Mouse (Mus musculus) lung, embryonic 15.5 days (tissue): ENCODE data around the gene Actl7b. TPM values are rescaled to one million over a fixed set of nuclear protein-coding genes. Genes with fewer than 3 reads are reported as not detected.

ENCODE experiments used
- ATAC-seq: fragments of 200-750 bp; cut with Nextera tagmentation; 2 replicates; pipeline ENCODE4 v1.8.0; 2017; ENCODE audit warnings: moderate number of reproducible peaks, borderline replicate concordance; ENCODE audit not compliant: low FRiP score, low TSS enrichment; ENCODE audit errors: extremely low read depth
- H3K27ac ChIP-seq: fragments of 300-500 bp; sonication (generic); 2 replicates; pipeline ENCODE4 v1.5.1; 2015; ENCODE audit warnings: moderate library complexity, mild to moderate bottlenecking, inconsistent platforms
- H3K27me3 ChIP-seq: fragments of 300-500 bp; sonication (generic); 2 replicates; pipeline ENCODE4 v1.6.1; 2015; ENCODE audit warnings: inconsistent platforms
- H3K36me3 ChIP-seq: fragments of 300-500 bp; sonication (generic); 2 replicates; pipeline ENCODE4 v1.6.1; 2015; ENCODE audit warnings: inconsistent platforms
- H3K4me1 ChIP-seq: fragments of 300-500 bp; sonication (generic); 2 replicates; pipeline ENCODE4 v1.6.1; 2015; ENCODE audit warnings: inconsistent platforms
- H3K4me2 ChIP-seq: fragments of 300-500 bp; sonication (generic); 2 replicates; pipeline ENCODE4 v1.6.1; 2015; ENCODE audit warnings: inconsistent platforms, mild to moderate bottlenecking, moderate library complexity
- H3K4me3 ChIP-seq: fragments of 300-500 bp; sonication (generic); 2 replicates; pipeline ENCODE4 v1.5.1; 2015; ENCODE audit warnings: mild to moderate bottlenecking, inconsistent platforms
- H3K9ac ChIP-seq: fragments of 300-500 bp; sonication (generic); 2 replicates; pipeline ENCODE4 v1.6.1; 2015; ENCODE audit warnings: inconsistent platforms
- H3K9me3 ChIP-seq: fragments of 300-500 bp; sonication (generic); 2 replicates; pipeline ENCODE4 v1.6.1; 2016; ENCODE audit warnings: inconsistent platforms
- WGBS: fragments of 180-500 bp; shearing (Covaris S2); methylation state at CpG from one replicate; pipeline ENCODE4 v1.1.7; 2015; 5-methylcytosine and 5-hydroxymethylcytosine counted together
- polyA plus RNA-seq: library from polyadenylated mRNA; unstranded; fragments of >200 nt; fragmentation: Nextera tagmentation; extraction: Ambion mirVana; gene quantifications from 2 replicates; pipeline ENCODE4 v1.2.1, GENCODE M21; 2015

Actl7b gene
- not detected in 2 replicates for polyA plus RNA-seq

DNA sequence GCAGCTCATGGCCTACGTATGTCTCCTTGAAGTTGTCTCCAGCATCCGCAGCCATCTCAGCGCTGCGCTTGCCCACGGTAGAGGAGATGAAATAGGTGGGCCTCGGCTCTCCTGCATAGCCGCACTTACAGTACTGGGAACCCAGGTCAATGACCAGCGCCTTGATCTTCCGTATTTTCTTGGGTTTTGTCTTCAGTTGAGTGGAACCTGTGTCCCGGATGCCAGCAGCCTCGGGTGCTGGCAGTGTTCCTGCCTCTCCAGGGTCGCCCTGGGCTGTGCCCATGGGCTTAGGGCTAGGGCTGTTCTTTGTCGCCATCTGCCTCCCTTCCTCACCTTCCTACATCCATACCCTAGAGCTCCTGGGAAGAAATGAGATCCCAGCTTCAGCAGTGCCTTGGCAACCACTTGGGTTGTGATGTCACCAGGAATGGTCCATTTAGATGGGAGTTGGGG lies at the start of gene Actl7b:
Gene Actl7b (minus strand): TSS at position 403 of the 453 bp plus-strand sequence.
- Histone ChIP-seq H3K36me3 (0 out of 2 replicates have a peak, but pooled peaks cover 3% of the 10 kb centered on the region), H3K4me1 (no peaks in the 10 kb centered on the region), H3K4me3 (no peak within 1 kb of the TSS), H3K27ac (no peak within 1 kb of the TSS), H3K9me3 (no peaks in the 10 kb centered on the region), H3K4me2 (no peak within 1 kb of the TSS), H3K9ac (no peak within 1 kb of the TSS), H3K27me3 (no peaks in the 10 kb centered on the region)
- no peak; the same call in 1 of the 2 replicates for ATAC-seq
- WGBS = 91% methylated on average over 13 of the region's 13 CpGs

DNA sequence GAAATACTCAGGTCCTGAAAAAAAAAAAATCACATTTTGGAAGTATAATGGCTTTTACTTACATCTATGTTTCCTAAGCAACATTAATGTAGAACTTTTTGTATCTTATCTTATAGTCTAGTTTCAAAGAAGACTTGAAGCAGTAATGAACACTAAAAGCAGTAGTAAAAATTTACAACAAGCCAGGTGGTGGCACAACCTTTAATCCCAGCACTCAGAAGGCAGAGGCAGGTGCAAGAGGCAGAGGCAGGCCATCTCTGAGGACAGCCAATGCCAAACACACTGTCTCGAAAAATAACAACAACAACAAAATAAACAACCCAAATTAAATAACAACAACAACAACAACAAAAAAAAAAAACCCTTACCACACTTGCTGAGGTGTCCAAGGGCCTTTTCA lies 29.8 kb upstream of the Actl7b start:
- H3K27ac ChIP-seq = no peak overlapping the region
- H3K4me3 ChIP-seq = no peak overlapping the region
- H3K27me3 ChIP-seq = no peaks in the 10 kb centered on the region
- no peak overlapping the region for H3K4me2 ChIP-seq
- no peak for ATAC-seq
- peaks cover 91% of the 10 kb centered on the region for H3K36me3 ChIP-seq
- H3K9ac ChIP-seq = no peak overlapping the region
- H3K4me1 ChIP-seq = no peaks in the 10 kb centered on the region
- WGBS = 61% methylated on average over 1 of the region's 1 CpGs
- H3K9me3 ChIP-seq = no peaks in the 10 kb centered on the region

- WGBS = 85% methylated on average over 7 of the region's 7 CpGs
- Histone ChIP-seq H3K4me3 (no peak overlapping the region), H3K4me2 (no peak overlapping the region), H3K36me3 (peaks cover 92% of the 10 kb centered on the region), H3K27me3 (no peaks in the 10 kb centered on the region), H3K9ac (no peak overlapping the region), H3K27ac (no peak overlapping the region), H3K9me3 (no peaks in the 10 kb centered on the region), H3K4me1 (no peaks in the 10 kb centered on the region)
- no peak for ATAC-seq
These were observed 27.7 kb upstream of the Actl7b start for GRCm38 (mm10) chr4:56768913-56769312.

DNA sequence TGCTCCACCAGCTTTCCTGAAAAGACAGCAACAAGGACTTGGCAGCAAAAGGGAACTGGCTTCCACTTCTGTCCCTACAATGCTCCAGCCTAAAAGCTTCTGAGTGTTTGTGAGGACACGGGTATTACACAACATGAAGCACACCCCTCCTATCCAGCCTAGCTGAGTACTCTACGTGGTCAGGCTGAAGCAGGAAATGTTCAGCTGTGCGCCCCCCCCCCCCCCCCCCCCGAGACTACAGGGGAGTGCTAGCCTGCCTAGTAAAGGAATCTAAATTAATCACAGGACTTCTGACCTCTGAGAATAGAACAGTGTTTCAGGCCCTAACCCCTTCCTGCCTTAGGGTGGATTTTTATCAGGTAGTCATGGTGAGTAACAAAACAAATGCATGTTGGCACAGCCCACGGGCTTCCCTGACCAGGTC lies 26.6 kb upstream of the Actl7b start:
- no peak for ATAC-seq
- Histone ChIP-seq H3K27me3 (no peaks in the 10 kb centered on the region), H3K9me3 (no peaks in the 10 kb centered on the region), H3K4me3 (no peak overlapping the region), H3K36me3 (peaks cover 87% of the 10 kb centered on the region), H3K27ac (no peak overlapping the region), H3K9ac (no peak overlapping the region), H3K4me2 (no peak overlapping the region), H3K4me1 (no peaks in the 10 kb centered on the region)
- 59% methylated on average over 5 of the region's 5 CpGs for WGBS

GRCm38 (mm10) chr4:56757693-56758092 lies 16.4 kb upstream of the Actl7b start:
- ATAC-seq = no peak
- Histone ChIP-seq H3K4me2 (no peak overlapping the region), H3K27me3 (no peaks in the 10 kb centered on the region), H3K9me3 (no peaks in the 10 kb centered on the region), H3K27ac (no peak overlapping the region), H3K9ac (no peak overlapping the region), H3K4me3 (no peak overlapping the region), H3K36me3 (peaks cover 80% of the 10 kb centered on the region), H3K4me1 (no peaks in the 10 kb centered on the region)
- WGBS = 86% methylated on average over 1 of the region's 1 CpGs

DNA sequence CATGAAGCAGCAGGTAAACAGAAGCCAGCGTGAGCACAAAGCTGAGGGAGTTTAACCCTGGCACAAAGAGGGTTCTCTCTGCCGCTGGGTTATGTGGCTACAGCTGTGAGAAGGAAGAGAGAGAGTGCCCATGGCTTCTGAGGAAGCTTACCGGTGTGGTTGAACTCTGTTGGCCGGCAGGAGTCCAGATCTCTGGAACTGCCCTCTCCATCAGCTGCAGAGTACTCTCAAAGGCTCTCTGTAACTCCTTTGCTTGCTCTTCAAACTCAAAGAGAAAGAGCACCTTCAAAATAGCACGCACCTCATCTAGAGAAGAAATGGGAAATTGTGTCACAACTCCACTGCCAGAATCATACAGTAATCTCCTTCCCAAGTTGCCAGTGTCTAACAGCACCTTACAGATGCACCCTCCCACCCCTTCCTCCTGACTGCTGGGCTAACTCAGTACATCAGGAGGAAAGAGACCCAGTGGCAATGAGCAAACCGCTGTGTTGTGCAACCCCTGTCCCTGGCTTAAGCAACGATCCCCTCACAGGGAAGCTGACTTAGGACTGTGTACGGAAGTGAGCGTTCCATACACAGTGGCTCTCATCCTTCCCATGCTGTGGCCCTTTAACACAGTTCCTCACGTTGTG lies 15.8 kb upstream of the Actl7b start:
- H3K4me2 ChIP-seq = no peak overlapping the region
- no peak overlapping the region for H3K27ac ChIP-seq
- no peaks in the 10 kb centered on the region for H3K27me3 ChIP-seq
- H3K4me1 ChIP-seq = no peaks in the 10 kb centered on the region
- H3K9me3 ChIP-seq = no peaks in the 10 kb centered on the region
- no peak for ATAC-seq
- H3K36me3 ChIP-seq = peaks cover 80% of the 10 kb centered on the region
- H3K4me3 ChIP-seq = no peak overlapping the region
- no peak overlapping the region for H3K9ac ChIP-seq
- WGBS = 86% methylated on average over 10 of the region's 10 CpGs

GRCm38 (mm10) chr4:56756021-56756420 lies 14.8 kb upstream of the Actl7b start:
- 80% methylated on average over 5 of the region's 5 CpGs for WGBS
- H3K9me3 ChIP-seq = no peaks in the 10 kb centered on the region
- no peak overlapping the region for H3K4me2 ChIP-seq
- no peak overlapping the region for H3K4me3 ChIP-seq
- H3K36me3 ChIP-seq = peaks cover 83% of the 10 kb centered on the region
- H3K4me1 ChIP-seq = no peaks in the 10 kb centered on the region
- H3K9ac ChIP-seq = no peak overlapping the region
- ATAC-seq = no peak
- H3K27ac ChIP-seq = no peak overlapping the region
- no peaks in the 10 kb centered on the region for H3K27me3 ChIP-seq

- Histone ChIP-seq H3K4me1 (no peaks in the 10 kb centered on the region), H3K27me3 (no peaks in the 10 kb centered on the region), H3K4me2 (no peak overlapping the region), H3K4me3 (no peak overlapping the region), H3K9ac (no peak overlapping the region), H3K9me3 (no peaks in the 10 kb centered on the region), H3K36me3 (peaks cover 41% of the 10 kb centered on the region), H3K27ac (no peak overlapping the region)
- 95% methylated on average over 9 of the region's 9 CpGs for WGBS
- no peak for ATAC-seq
These were observed 6.2 kb upstream of the Actl7b start for GRCm38 (mm10) chr4:56747456-56747855.

DNA sequence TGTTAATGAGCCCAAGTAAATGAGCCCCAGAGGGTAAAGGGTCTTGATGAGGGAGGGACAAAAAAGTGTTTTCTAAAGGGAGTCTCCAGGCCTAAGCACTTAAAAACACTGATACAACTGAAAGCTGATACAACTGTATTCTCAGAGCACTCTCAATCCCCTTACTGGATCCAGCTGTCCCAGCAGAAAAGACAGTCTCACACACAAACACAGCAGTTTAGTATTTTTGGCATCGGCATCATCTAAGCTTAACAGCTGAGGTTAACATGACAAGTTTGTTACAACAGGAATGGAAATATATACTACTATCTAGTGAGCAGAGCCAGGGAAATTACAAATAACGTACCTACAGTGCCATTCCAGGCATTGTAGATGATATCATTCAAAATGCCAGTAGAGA lies 5.1 kb upstream of the Actl7b start:
- peaks cover 33% of the 10 kb centered on the region for H3K36me3 ChIP-seq
- 92% methylated on average over 2 of the region's 2 CpGs for WGBS

GRCm38 (mm10) chr4:56743363-56744195 lies 2.3 kb upstream of the Actl7b start, which contains the start of gene Actl7a:
Actl7a (plus strand) TSS chr4:56743413.
- Histone ChIP-seq H3K4me1 (no peaks in the 10 kb centered on the region), H3K27me3 (no peaks in the 10 kb centered on the region), H3K4me2 (no peak within 1 kb of the TSS), H3K9ac (no peak within 1 kb of the TSS), H3K27ac (no peak within 1 kb of the TSS), H3K4me3 (no peak within 1 kb of the TSS), H3K36me3 (peaks cover 13% of the 10 kb centered on the region; the same call in 1 of the 2 replicates), H3K9me3 (no peaks in the 10 kb centered on the region)
- no peak for ATAC-seq
- 93% methylated on average over 21 of the region's 21 CpGs for WGBS

More for the DNA sequence above, 5.1 kb upstream of the Actl7b start:
- Histone ChIP-seq H3K4me3 (no peak overlapping the region), H3K4me2 (no peak overlapping the region), H3K4me1 (no peaks in the 10 kb centered on the region), H3K9me3 (no peaks in the 10 kb centered on the region), H3K9ac (no peak overlapping the region), H3K27ac (no peak overlapping the region), H3K27me3 (no peaks in the 10 kb centered on the region)
- no peak for ATAC-seq

DNA sequence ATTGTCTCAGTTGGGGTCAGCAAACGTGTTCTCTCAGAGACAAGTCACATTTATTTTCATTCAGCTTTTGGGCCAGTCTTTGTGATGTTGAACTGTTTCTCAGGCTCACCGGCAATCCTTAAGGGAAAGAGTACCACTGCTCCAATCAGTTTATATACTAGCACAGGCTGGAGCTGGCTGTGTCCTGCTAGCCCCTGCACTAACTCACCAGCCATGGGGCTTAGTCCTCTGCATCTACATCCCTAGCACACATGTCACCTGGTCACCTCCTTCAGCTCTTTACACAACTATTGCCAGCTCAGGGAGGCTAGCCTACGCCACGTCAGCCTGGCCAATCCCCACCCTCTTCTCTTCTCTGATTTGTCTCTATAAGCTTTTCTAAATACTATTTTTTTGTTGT lies 1.5 kb upstream of the Actl7b start:
- H3K4me1 ChIP-seq = no peaks in the 10 kb centered on the region
- no peaks in the 10 kb centered on the region for H3K27me3 ChIP-seq
- no peak overlapping the region for H3K9ac ChIP-seq
- no peak for ATAC-seq
- no peaks in the 10 kb centered on the region for H3K9me3 ChIP-seq
- H3K36me3 ChIP-seq = peaks cover 10% of the 10 kb centered on the region; the same call in 1 of the 2 replicates
- 80% methylated on average over 4 of the region's 4 CpGs for WGBS
- no peak overlapping the region for H3K4me2 ChIP-seq
- no peak overlapping the region for H3K4me3 ChIP-seq
- H3K27ac ChIP-seq = no peak overlapping the region

DNA sequence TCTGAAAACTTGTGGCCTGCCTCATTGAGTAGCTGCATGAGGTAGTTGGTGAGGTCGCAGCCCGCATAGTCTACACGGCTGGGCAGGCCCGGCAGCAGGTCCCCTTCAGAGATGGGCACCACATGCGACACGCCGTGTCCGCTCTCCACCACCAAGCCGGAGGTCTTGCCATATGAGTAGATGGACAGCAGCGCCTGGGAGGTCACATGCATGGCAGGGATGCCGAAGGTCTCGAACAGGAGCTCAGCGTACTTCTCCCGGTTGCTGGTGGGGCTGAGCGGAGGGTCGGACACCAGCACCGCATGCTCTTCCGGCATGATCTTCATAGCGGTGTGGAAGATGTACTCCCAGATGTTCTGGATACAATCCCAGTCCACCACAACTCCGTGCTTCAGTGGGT lies 632 bp downstream of the Actl7b start:
- H3K9me3 ChIP-seq = no peaks in the 10 kb centered on the region
- WGBS = 96% methylated on average over 20 of the region's 20 CpGs
- H3K4me2 ChIP-seq = no peak overlapping the region
- no peak overlapping the region for H3K9ac ChIP-seq
- H3K36me3 ChIP-seq = 0 out of 2 replicates have a peak, but pooled peaks cover 3% of the 10 kb centered on the region
- no peaks in the 10 kb centered on the region for H3K4me1 ChIP-seq
- no peak overlapping the region for H3K4me3 ChIP-seq
- H3K27ac ChIP-seq = no peak overlapping the region
- no peak; the same call in 1 of the 2 replicates for ATAC-seq
- no peaks in the 10 kb centered on the region for H3K27me3 ChIP-seq
